ENCODE assay signal across 14 mouse cellular contexts in the genomic region with DNA sequence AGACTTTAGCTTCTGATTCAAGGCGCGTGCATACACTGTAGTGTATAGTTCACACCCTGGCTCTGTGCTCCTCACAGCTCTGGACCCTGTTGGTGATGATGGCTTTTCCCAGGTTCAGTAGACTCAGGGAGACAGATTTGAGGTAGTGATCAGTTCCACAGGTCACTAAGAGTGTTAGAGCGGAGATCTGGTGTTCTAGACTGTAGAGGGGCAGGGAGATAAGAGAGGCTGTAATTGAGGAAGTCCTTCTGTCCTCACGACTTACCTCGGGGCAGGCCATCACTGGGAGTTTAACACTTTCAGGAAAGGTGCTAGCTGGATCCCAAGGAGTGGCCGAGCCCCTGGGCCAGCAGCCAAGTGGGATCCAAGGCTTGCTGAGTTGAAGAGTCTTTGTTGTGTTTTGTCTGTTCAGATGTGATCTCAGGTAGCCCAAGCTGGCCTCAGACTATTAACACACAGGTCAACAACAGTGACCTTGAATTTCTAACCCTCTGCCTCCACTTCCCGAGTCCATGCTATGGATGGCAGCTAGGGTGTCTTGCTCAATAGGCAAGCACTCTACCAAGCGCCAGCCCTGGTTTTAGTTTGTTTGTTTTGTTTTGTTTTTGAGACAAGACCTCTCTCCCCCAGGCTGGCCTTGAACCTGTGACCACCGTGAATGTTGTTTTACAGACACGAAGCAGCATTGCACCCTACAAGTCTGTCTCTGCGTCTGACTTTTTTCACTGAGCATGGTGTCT.
DNase-seq lines count a peak whose midpoint lies in the region; ATAC-seq and TF ChIP-seq lines count a peak whose summit lies in the region.
"Had no signal": no experiment of that assay in that cellular context is flagged by ENCODE, and none has a peak within 500 bp of the region (broad histone marks: within the 10 kb centered on the region; RNA-seq: fewer than 3 reads in every experiment).

No protein-coding gene starts in this region.

- no peak for TF ChIP-seq EP300 in heart, adult 2 months (IDR thresholded peaks at IDR 0.05; ENCODE audit: insufficient read depth, low read depth, low read length)

- H3K4me1 ChIP-seq in heart, adult 2 months (ENCODE audit: control insufficient read depth, insufficient read depth, low read length): peaks cover 18% of the 10 kb centered on the region
- H3K4me1 ChIP-seq in kidney, embryonic 15.5 days: peaks cover 64% of the 10 kb centered on the region
- peaks cover 72% of the 10 kb centered on the region for H3K4me1 ChIP-seq in liver, embryonic 11.5 days (replicated peaks; ENCODE audit: control insufficient read depth, insufficient read depth, low read length)

- 0 out of 2 replicates have a peak, but pooled peaks cover 1% of the 10 kb centered on the region for H3K79me2 ChIP-seq in heart, adult 2 months (replicated peaks; ENCODE audit: control insufficient read depth, insufficient read depth, low read length)

- ATAC-seq in kidney, embryonic 15.5 days (replicated peaks; ENCODE audit: low FRiP score): no peak
- ATAC-seq in liver, embryonic 11.5 days (replicated peaks; ENCODE audit: low FRiP score): no peak
- ATAC-seq: activated CD4-positive, CD25-positive, alpha-beta regulatory T cell, adult 4 months; forebrain, embryonic 16.5 days had no signal

- H3K9ac ChIP-seq in heart, adult 2 months (ENCODE audit: low read depth, low read length): no peak overlapping the region
- no peak overlapping the region for H3K9ac ChIP-seq in kidney, embryonic 15.5 days
- peak overlapping the region; percentile 30 for H3K9ac ChIP-seq in liver, embryonic 11.5 days (ENCODE audit: low read depth, low read length)
- H3K9ac ChIP-seq: embryonic facial prominence, embryonic 13.5 days had no signal

- no peaks in the 10 kb centered on the region for H3K27me3 ChIP-seq in heart, adult 2 months (ENCODE audit: control insufficient read depth, insufficient read depth, low read length)
- 0 out of 2 replicates have a peak, but pooled peaks cover 6% of the 10 kb centered on the region for H3K27me3 ChIP-seq in kidney, embryonic 15.5 days
- no peaks in the 10 kb centered on the region for H3K27me3 ChIP-seq in liver, embryonic 11.5 days (replicated peaks; ENCODE audit: control insufficient read depth, insufficient read depth, low read length)
- H3K27me3 ChIP-seq: embryonic facial prominence, embryonic 13.5 days had no signal

- no peak for TF ChIP-seq POLR2A in heart, adult 2 months (IDR thresholded peaks at IDR 0.05; ENCODE audit: insufficient read depth, low read depth, low read length)

- DNase-seq in heart, adult 2 months: no peak
- no peak for DNase-seq in heart, postnatal 36 days
- DNase-seq in kidney, postnatal 25 days: no peak
- peak; percentile 56 for DNase-seq in 416B (ENCODE audit: low read depth)
- no peak for DNase-seq in liver, embryonic 11.5 days (ENCODE audit: low spot score)
- DNase-seq in adrenal gland, adult 2 months: no peak
- DNase-seq in spleen, adult 18-20 months: no peak
- DNase-seq: cerebellum, adult 9-11 months; left cerebral cortex, postnatal 4 days had no signal

- H3K4me2 ChIP-seq in kidney, embryonic 15.5 days: no peak overlapping the region
- H3K4me2 ChIP-seq in liver, embryonic 11.5 days: peak overlapping the region; percentile 45; the same call in 1 of the 2 replicates
- H3K4me2 ChIP-seq: embryonic facial prominence, embryonic 13.5 days had no signal

- intact Hi-C loops in heart, adult 2 months (cut with DNase I): loop anchor here (2.0 kb wide), 1 partner anchor 14 kb away; no protein-coding TSS in a partner anchor
- intact Hi-C loops in heart, postnatal 36 days (cut with DNase I): loop anchor here (2.0 to 5.0 kb wide), 3 partner anchors 14 to 58 kb away; no protein-coding TSS in a partner anchor

- TF ChIP-seq CTCF in heart, adult 2 months (IDR thresholded peaks at IDR 0.05): no peak

- H3K4me3 ChIP-seq in heart, adult 2 months: no peak overlapping the region
- no peak overlapping the region for H3K4me3 ChIP-seq in kidney, embryonic 15.5 days (replicated peaks)
- no peak overlapping the region for H3K4me3 ChIP-seq in liver, embryonic 11.5 days (ENCODE audit: low read depth, low read length)
- H3K4me3 ChIP-seq: embryonic facial prominence, embryonic 13.5 days had no signal

- peak overlapping the region; percentile 69 for H3K27ac ChIP-seq in heart, adult 2 months
- peak overlapping the region; percentile 60; the same call in 1 of the 2 replicates for H3K27ac ChIP-seq in kidney, embryonic 15.5 days
- peak overlapping the region; percentile 72; the same call in 1 of the 2 replicates for H3K27ac ChIP-seq in liver, embryonic 11.5 days (ENCODE audit: low read depth, low read length)
- H3K27ac ChIP-seq: embryonic facial prominence, embryonic 13.5 days had no signal

- H3K9me3 ChIP-seq in kidney, embryonic 15.5 days (replicated peaks): no peaks in the 10 kb centered on the region
- H3K9me3 ChIP-seq in liver, embryonic 11.5 days (ENCODE audit: control insufficient read depth, low read length): no peaks in the 10 kb centered on the region
- H3K9me3 ChIP-seq: embryonic facial prominence, embryonic 13.5 days; G1E had no signal

- 63% methylated on average over 11 of the region's 11 CpGs for WGBS in heart, adult 2 months
- 58% methylated on average over 11 of the region's 11 CpGs for WGBS in kidney, embryonic 15.5 days
- 46% methylated on average over 11 of the region's 11 CpGs for WGBS in liver, embryonic 11.5 days

- no peaks in the 10 kb centered on the region for H3K36me3 ChIP-seq in heart, adult 2 months (ENCODE audit: control insufficient read depth, insufficient read depth, low read length)
- no peaks in the 10 kb centered on the region for H3K36me3 ChIP-seq in kidney, embryonic 15.5 days
- H3K36me3 ChIP-seq in liver, embryonic 11.5 days (ENCODE audit: control insufficient read depth, insufficient read depth, low read length): no peaks in the 10 kb centered on the region
- H3K36me3 ChIP-seq: embryonic facial prominence, embryonic 13.5 days; G1E had no signal
